Mouse (Mus musculus) kidney, embryonic 14.5 days (tissue): ENCODE data around the gene Hoxa2. TPM values are rescaled to one million over a fixed set of nuclear protein-coding genes. Genes with fewer than 3 reads are reported as not detected.

Source experiments
- ATAC-seq: fragments of 200-750 bp; cut with Nextera tagmentation; 2 replicates; pipeline ENCODE4 v1.8.0; 2017; ENCODE audit warnings: moderate number of reproducible peaks, mild to moderate bottlenecking, moderate TSS enrichment, moderate library complexity; ENCODE audit not compliant: low FRiP score, low TSS enrichment
- H3K27ac ChIP-seq: fragments of 300-500 bp; sonication (generic); 2 replicates; pipeline ENCODE4 v1.5.1; 2014; ENCODE audit warnings: low read depth, mild to moderate bottlenecking, low read length, moderate library complexity, mixed read lengths
- H3K27me3 ChIP-seq: fragments of 300-500 bp; sonication (generic); 2 replicates; pipeline ENCODE4 v1.6.1; 2014; ENCODE audit warnings: mild to moderate bottlenecking, low read length; ENCODE audit not compliant: control insufficient read depth, insufficient read depth
- H3K36me3 ChIP-seq: fragments of 300-500 bp; sonication (generic); 2 replicates; pipeline ENCODE4 v1.6.1; 2014; ENCODE audit warnings: low read length, mixed read lengths; ENCODE audit not compliant: control insufficient read depth, insufficient read depth
- H3K4me1 ChIP-seq: fragments of 300-500 bp; sonication (generic); 2 replicates; pipeline ENCODE4 v1.6.1; 2014; ENCODE audit warnings: low read length, mixed read lengths; ENCODE audit not compliant: control insufficient read depth, insufficient read depth
- H3K4me2 ChIP-seq: fragments of 300-500 bp; sonication (generic); replicated peaks from 2 replicates; pipeline ENCODE4 v1.6.1; 2014; ENCODE audit warnings: low read depth, mild to moderate bottlenecking, low read length
- H3K4me3 ChIP-seq: fragments of 300-500 bp; sonication (generic); 2 replicates; pipeline ENCODE4 v1.5.1; 2014; ENCODE audit warnings: mild to moderate bottlenecking, low read length
- H3K9ac ChIP-seq: fragments of 300-500 bp; sonication (generic); 2 replicates; pipeline ENCODE4 v1.6.1; 2014; ENCODE audit warnings: low read depth, mild to moderate bottlenecking, low read length, moderate library complexity
- H3K9me3 ChIP-seq: fragments of 300-500 bp; sonication (generic); 2 replicates; pipeline ENCODE4 v1.6.1; 2016; ENCODE audit warnings: low read length; ENCODE audit not compliant: control insufficient read depth
- WGBS: fragments of 180-500 bp; shearing (Covaris S2); extraction: QIAGEN DNeasy Blood & Tissue Kit; methylation state at CpG from one replicate; pipeline ENCODE4 v1.1.7; 2014; 5-methylcytosine and 5-hydroxymethylcytosine counted together
- polyA plus RNA-seq: library from polyadenylated mRNA; unstranded; fragments of >200 nt; fragmentation: Nextera tagmentation; extraction: Ambion mirVana; gene quantifications from 2 replicates; pipeline ENCODE4 v1.2.1, GENCODE M21; 2014

Gene Hoxa2
- polyA plus RNA-seq, 1 experiment from 2014 or later: 4.7 TPM

- no peaks in the 10 kb centered on the region for H3K36me3 ChIP-seq
- no peaks in the 10 kb centered on the region for H3K9me3 ChIP-seq
- 2% methylated on average over 30 of the region's 30 CpGs for WGBS
- peak overlapping the region; percentile 94 for H3K27ac ChIP-seq
- peak; percentile 24; the same call in 1 of the 2 replicates for ATAC-seq
- H3K4me2 ChIP-seq: peak overlapping the region; percentile 82
- peaks cover 60% of the 10 kb centered on the region for H3K4me1 ChIP-seq
- peak overlapping the region; percentile 66 for H3K4me3 ChIP-seq
- H3K9ac ChIP-seq: peak overlapping the region; percentile 60
- peaks cover 16% of the 10 kb centered on the region for H3K27me3 ChIP-seq
Measured at GRCm38 (mm10) chr6:52160511-52161335, 3.9 kb downstream of the Hoxa2 start.

GRCm38 (mm10) chr6:52159979-52160378 lies 4.7 kb downstream of the Hoxa2 start:
- peak overlapping the region; percentile 94 for H3K27ac ChIP-seq
- H3K36me3 ChIP-seq: no peaks in the 10 kb centered on the region
- H3K4me1 ChIP-seq: peaks cover 54% of the 10 kb centered on the region
- peaks cover 22% of the 10 kb centered on the region for H3K27me3 ChIP-seq
- H3K4me2 ChIP-seq: peak overlapping the region; percentile 82
- peak overlapping the region; percentile 60 for H3K9ac ChIP-seq
- H3K4me3 ChIP-seq: peak overlapping the region; percentile 66
- no peaks in the 10 kb centered on the region for H3K9me3 ChIP-seq
- ATAC-seq: no peak
- WGBS: 7% methylated on average over 9 of the region's 9 CpGs

- Histone ChIP-seq H3K27ac (peak overlapping the region; percentile 83), H3K9me3 (no peaks in the 10 kb centered on the region), H3K4me2 (peak overlapping the region; percentile 82), H3K36me3 (no peaks in the 10 kb centered on the region), H3K9ac (peak overlapping the region; percentile 71), H3K4me3 (peak overlapping the region; percentile 66), H3K27me3 (peaks cover 29% of the 10 kb centered on the region), H3K4me1 (peaks cover 48% of the 10 kb centered on the region)
- WGBS: 5% methylated on average over 12 of the region's 12 CpGs
- ATAC-seq: peak; percentile 13; the same call in 1 of the 2 replicates
Measured at GRCm38 (mm10) chr6:52159164-52159761, 5.4 kb downstream of the Hoxa2 start.

- H3K36me3 ChIP-seq: no peaks in the 10 kb centered on the region
- no peaks in the 10 kb centered on the region for H3K9me3 ChIP-seq
- peaks cover 35% of the 10 kb centered on the region for H3K27me3 ChIP-seq
- peaks cover 40% of the 10 kb centered on the region for H3K4me1 ChIP-seq
- H3K4me2 ChIP-seq: peak within 1 kb of the TSS; percentile 82
- ATAC-seq: peak; percentile 74
- H3K27ac ChIP-seq: peak within 1 kb of the TSS; percentile 83
- peak within 1 kb of the TSS; percentile 66 for H3K4me3 ChIP-seq
- peak within 1 kb of the TSS; percentile 71 for H3K9ac ChIP-seq
- under 1% methylated on average over 55 of the region's 55 CpGs for WGBS
Measured at GRCm38 (mm10) chr6:52158276-52159051, 6.2 kb downstream of the Hoxa2 start, which contains the start of gene Hoxa1. TSS of gene Hoxa1 (minus strand) at chr6:52158317.

- Histone ChIP-seq H3K4me3 (peak overlapping the region; percentile 66), H3K4me2 (peak overlapping the region; percentile 82), H3K27me3 (peaks cover 38% of the 10 kb centered on the region), H3K9me3 (no peaks in the 10 kb centered on the region), H3K36me3 (no peaks in the 10 kb centered on the region), H3K4me1 (peaks cover 33% of the 10 kb centered on the region), H3K27ac (no peak overlapping the region), H3K9ac (peak overlapping the region; percentile 23; the same call in 1 of the 2 replicates)
- ATAC-seq: peak; percentile 0; the same call in 1 of the 2 replicates
- under 1% methylated on average over 32 of the region's 32 CpGs for WGBS
Measured at GRCm38 (mm10) chr6:52157466-52158275, 7.0 kb downstream of the Hoxa2 start.

GRCm38 (mm10) chr6:52156551-52157200 lies 8.0 kb downstream of the Hoxa2 start:
- H3K27me3 ChIP-seq: peaks cover 48% of the 10 kb centered on the region
- peaks cover 24% of the 10 kb centered on the region for H3K4me1 ChIP-seq
- H3K4me2 ChIP-seq: peak overlapping the region; percentile 15
- H3K27ac ChIP-seq: no peak overlapping the region
- 12% methylated on average over 20 of the region's 20 CpGs for WGBS
- no peak for ATAC-seq
- no peaks in the 10 kb centered on the region for H3K9me3 ChIP-seq
- peak overlapping the region; percentile 7; the same call in 1 of the 2 replicates for H3K4me3 ChIP-seq
- no peaks in the 10 kb centered on the region for H3K36me3 ChIP-seq
- H3K9ac ChIP-seq: no peak overlapping the region

GRCm38 (mm10) chr6:52155471-52155870 lies 9.2 kb downstream of the Hoxa2 start:
- no peaks in the 10 kb centered on the region for H3K9me3 ChIP-seq
- no peaks in the 10 kb centered on the region for H3K36me3 ChIP-seq
- no peak overlapping the region for H3K4me3 ChIP-seq
- peaks cover 19% of the 10 kb centered on the region for H3K4me1 ChIP-seq
- WGBS: 69% methylated on average over 3 of the region's 3 CpGs
- no peak for ATAC-seq
- H3K4me2 ChIP-seq: no peak overlapping the region
- H3K9ac ChIP-seq: no peak overlapping the region
- no peak overlapping the region for H3K27ac ChIP-seq
- H3K27me3 ChIP-seq: peaks cover 51% of the 10 kb centered on the region

- Histone ChIP-seq H3K9ac (no peak overlapping the region), H3K4me3 (no peak overlapping the region), H3K36me3 (no peaks in the 10 kb centered on the region), H3K27me3 (peaks cover 56% of the 10 kb centered on the region), H3K4me2 (no peak overlapping the region), H3K27ac (no peak overlapping the region), H3K9me3 (no peaks in the 10 kb centered on the region), H3K4me1 (peaks cover 5% of the 10 kb centered on the region)
- ATAC-seq: no peak
- WGBS: 44% methylated on average over 5 of the region's 5 CpGs
Measured at GRCm38 (mm10) chr6:52154044-52154443, 10.6 kb downstream of the Hoxa2 start.
